Mouse (Mus musculus) hindbrain, embryonic 15.5 days (tissue): ENCODE measurements at regions not wholly inside any gene's neighbourhood (a gene's known extent, or its start where the extent isn't known, plus 50 kb on each side); places are given as distances from the start of the nearest gene placed in this dataset.

Experiments
- ATAC-seq: fragments of 200-750 bp; cut with Nextera tagmentation; 2 replicates; pipeline ENCODE4 v1.8.0; 2017; ENCODE audit warnings: low read depth, moderate number of reproducible peaks, moderate TSS enrichment; ENCODE audit not compliant: low FRiP score
- H3K27ac ChIP-seq: fragments of 300-500 bp; sonication (generic); replicated peaks from 2 replicates; pipeline ENCODE4 v1.5.1; 2015; ENCODE audit warnings: mild to moderate bottlenecking, inconsistent platforms
- H3K27me3 ChIP-seq: fragments of 300-500 bp; sonication (generic); 2 replicates; pipeline ENCODE4 v1.6.1; 2015; ENCODE audit warnings: control low read depth, inconsistent platforms
- H3K36me3 ChIP-seq: fragments of 300-500 bp; sonication (generic); 2 replicates; pipeline ENCODE4 v1.6.1; 2015; ENCODE audit warnings: control low read depth, inconsistent platforms
- H3K4me1 ChIP-seq: fragments of 300-500 bp; sonication (generic); replicated peaks from 2 replicates; pipeline ENCODE4 v1.6.1; 2015; ENCODE audit warnings: control low read depth, inconsistent platforms
- H3K4me2 ChIP-seq: fragments of 300-500 bp; sonication (generic); 2 replicates; pipeline ENCODE4 v1.6.1; 2015; ENCODE audit warnings: moderate library complexity, mild to moderate bottlenecking, inconsistent platforms
- H3K4me3 ChIP-seq: fragments of 300-500 bp; sonication (generic); 2 replicates; pipeline ENCODE4 v1.5.1; 2015; ENCODE audit warnings: mild to moderate bottlenecking, inconsistent platforms
- H3K9ac ChIP-seq: fragments of 300-500 bp; sonication (generic); 2 replicates; pipeline ENCODE4 v1.6.1; 2015; ENCODE audit warnings: inconsistent platforms
- H3K9me3 ChIP-seq: fragments of 300-500 bp; sonication (generic); 2 replicates; pipeline ENCODE4 v1.6.1; 2016; ENCODE audit warnings: control low read depth, inconsistent platforms
- WGBS: fragments of 180-500 bp; shearing (Covaris S2); methylation state at CpG from one replicate; pipeline ENCODE4 v1.1.7; 2015; 5-methylcytosine and 5-hydroxymethylcytosine counted together

DNA sequence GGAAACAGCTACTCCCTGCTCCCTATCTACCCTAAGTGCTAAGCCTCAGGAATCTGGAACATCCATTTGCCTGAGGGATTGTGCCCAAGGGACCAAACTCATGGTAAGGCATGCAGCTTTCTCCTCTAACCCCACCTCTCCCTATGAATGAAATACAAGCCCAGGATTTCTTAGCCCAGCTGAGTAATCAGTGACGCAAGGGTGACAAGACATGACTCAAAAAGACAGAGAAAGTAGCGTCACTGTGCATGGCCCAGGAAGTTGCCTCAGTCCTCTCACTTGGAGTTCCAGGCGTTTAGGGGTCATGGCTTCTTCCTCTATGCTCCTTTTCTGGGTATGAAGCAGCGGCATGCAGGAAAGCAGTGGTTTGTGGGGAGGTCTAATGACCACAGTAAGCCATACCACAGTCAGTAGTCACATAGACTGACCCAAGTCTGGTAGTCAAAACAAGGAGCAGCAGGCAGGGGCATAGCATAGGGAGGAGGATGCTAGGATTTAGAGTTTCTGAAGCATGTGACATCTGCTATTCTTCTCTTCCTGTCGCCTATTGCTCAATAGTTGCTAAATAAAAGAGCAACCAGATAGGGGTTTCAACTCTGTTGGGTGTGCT is 78.7 kb upstream of the Cd93 start:
- H3K4me3 ChIP-seq = no peak overlapping the region
- no peaks in the 10 kb centered on the region for H3K27me3 ChIP-seq
- 74% methylated on average over 5 of the region's 5 CpGs for WGBS
- no peak overlapping the region for H3K4me2 ChIP-seq
- no peak for ATAC-seq
- no peak overlapping the region for H3K27ac ChIP-seq
- no peaks in the 10 kb centered on the region for H3K4me1 ChIP-seq
- H3K9me3 ChIP-seq = no peaks in the 10 kb centered on the region
- no peaks in the 10 kb centered on the region for H3K36me3 ChIP-seq
- no peak overlapping the region for H3K9ac ChIP-seq

DNA sequence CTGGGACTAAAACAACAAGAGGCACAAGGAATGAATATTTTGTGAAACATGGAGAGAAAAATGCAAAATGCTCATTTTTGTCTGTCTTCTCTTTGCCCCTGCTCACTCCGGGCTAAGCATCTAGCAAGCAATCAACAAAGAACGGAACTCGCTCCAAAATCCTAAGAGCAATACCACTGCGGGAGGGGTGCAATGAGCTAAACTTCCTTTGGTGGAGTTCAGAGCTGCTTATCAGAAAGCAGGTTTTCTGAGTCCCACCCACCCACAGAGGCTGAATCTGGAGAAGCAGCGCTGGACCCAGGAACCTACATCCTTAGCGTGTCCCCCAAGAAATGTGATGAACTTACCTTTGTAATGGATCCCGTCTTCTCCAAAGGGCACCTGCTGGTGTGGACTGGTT is 76.9 kb upstream of the Cd93 start:
- WGBS = 88% methylated on average over 7 of the region's 7 CpGs
- Histone ChIP-seq H3K4me1 (no peaks in the 10 kb centered on the region), H3K9ac (no peak overlapping the region), H3K4me3 (no peak overlapping the region), H3K27ac (no peak overlapping the region), H3K9me3 (no peaks in the 10 kb centered on the region), H3K27me3 (no peaks in the 10 kb centered on the region), H3K4me2 (no peak overlapping the region), H3K36me3 (no peaks in the 10 kb centered on the region)
- no peak for ATAC-seq

DNA sequence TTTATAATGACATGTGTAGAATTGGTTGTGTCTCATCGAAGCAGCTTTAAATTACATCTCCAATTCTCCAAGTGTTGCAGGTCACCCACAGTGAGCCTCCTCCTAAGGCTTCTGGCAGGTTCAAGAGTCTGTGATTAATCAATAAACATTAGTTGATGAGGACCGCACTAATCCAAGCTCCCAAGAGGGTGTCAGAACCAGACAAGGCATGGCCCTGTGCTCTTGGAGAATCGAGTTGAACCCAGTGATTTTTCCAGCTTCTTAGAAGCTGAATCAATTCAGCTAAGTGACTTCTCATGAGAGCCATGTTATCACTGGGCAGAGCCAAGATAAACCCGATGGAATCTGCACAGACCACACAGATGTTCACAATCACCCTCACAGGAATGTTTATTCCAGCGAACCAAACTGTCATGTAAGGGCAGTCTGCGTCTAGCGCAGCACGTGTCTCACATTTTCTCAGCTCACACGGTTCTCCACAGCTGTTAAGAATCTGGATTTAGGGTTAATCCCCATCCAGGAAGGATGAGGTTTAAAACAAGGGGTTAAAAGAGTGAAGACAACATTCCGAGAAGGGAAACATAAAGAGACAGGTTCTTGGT is 76.4 kb upstream of the Cd93 start:
- 70% methylated on average over 10 of the region's 10 CpGs for WGBS
- no peak overlapping the region for H3K27ac ChIP-seq

DNA sequence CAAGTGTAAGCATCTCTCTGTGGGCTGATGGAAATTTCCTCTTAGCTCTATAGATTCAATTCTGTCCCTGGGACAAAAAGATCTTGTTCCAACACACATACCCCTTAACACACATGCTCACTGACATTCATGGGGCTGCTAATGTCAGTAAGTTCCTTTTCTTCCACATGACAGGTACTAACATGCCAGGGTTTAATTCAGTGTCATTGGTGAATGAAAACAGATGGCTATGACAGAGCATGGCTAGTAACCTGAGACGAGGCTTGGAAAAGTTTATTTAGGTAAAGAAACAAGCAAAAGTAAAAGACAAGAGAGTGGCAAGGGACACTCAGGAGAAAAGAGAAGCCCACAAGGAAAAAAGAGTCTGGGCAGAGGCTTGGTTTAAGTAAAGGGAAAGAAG is 74.5 kb upstream of the Cd93 start:
- 62% methylated on average over 1 of the region's 1 CpGs for WGBS
- no peaks in the 10 kb centered on the region for H3K9me3 ChIP-seq
- H3K4me3 ChIP-seq = no peak overlapping the region
- H3K36me3 ChIP-seq = no peaks in the 10 kb centered on the region
- no peak overlapping the region for H3K4me2 ChIP-seq
- no peak for ATAC-seq
- H3K9ac ChIP-seq = no peak overlapping the region
- no peak overlapping the region for H3K27ac ChIP-seq
- H3K4me1 ChIP-seq = no peaks in the 10 kb centered on the region
- H3K27me3 ChIP-seq = no peaks in the 10 kb centered on the region

More for the DNA sequence above, 76.4 kb upstream of the Cd93 start:
- Histone ChIP-seq H3K9ac (no peak overlapping the region), H3K36me3 (no peaks in the 10 kb centered on the region), H3K4me1 (no peaks in the 10 kb centered on the region), H3K4me2 (no peak overlapping the region), H3K9me3 (no peaks in the 10 kb centered on the region), H3K4me3 (no peak overlapping the region), H3K27me3 (no peaks in the 10 kb centered on the region)
- no peak for ATAC-seq

DNA sequence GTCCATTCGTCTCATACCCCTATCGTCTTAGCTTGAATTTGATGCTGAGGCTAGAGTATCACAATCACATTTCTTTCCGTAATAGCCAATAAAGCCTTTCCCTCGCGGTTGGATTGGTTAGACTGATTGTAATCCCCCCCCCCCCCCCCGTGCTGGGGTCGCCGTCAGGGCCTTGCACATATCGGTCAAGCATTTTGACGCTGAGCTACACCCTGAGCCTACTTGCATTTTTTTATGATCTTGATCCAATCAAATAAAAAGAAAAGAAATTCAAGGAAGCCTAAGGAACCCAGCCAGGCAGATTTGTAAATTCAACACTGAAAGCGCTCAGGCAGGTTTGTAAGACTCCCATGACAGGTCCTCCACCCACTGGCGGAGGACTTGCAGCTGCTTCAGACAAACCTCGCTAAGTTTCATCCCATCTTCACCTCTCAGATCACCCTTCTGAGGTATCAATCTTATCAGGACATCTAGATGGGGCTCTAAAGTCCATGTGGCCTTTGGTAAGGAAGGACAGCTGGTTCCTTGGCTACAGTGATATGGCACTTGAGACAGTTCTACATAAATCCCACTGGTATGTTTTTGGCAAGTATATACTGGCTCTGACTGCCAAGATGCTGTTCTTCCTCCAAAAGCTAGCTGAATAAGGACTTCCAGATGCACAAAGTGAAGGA is 66.8 kb upstream of the Cd93 start:
- ATAC-seq = no peak
- WGBS = 81% methylated on average over 13 of the region's 13 CpGs
- H3K27ac ChIP-seq = no peak overlapping the region
- no peaks in the 10 kb centered on the region for H3K36me3 ChIP-seq
- no peaks in the 10 kb centered on the region for H3K27me3 ChIP-seq
- H3K4me1 ChIP-seq = no peaks in the 10 kb centered on the region
- no peak overlapping the region for H3K9ac ChIP-seq
- H3K9me3 ChIP-seq = no peaks in the 10 kb centered on the region
- no peak overlapping the region for H3K4me3 ChIP-seq
- H3K4me2 ChIP-seq = no peak overlapping the region

DNA sequence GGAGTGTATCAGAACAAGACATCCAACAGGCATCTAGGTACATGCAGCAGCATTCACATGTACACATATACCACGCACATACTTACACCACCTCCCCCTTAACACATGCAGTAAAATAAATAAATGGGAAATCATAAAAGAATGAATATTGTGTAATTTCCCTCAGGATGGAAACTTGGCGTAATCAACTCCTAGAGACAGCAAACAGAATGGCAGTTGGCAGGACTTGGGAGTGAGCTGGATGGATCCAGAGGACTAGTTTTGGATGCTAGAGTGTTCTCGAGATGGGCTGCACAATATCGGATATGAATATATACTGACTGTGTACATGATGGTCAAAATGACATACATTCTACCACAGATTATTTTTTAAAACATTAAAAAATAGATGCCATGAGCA is 66.0 kb upstream of the Cd93 start:
- Histone ChIP-seq H3K36me3 (no peaks in the 10 kb centered on the region), H3K27ac (no peak overlapping the region), H3K9me3 (no peaks in the 10 kb centered on the region), H3K4me3 (no peak overlapping the region), H3K27me3 (no peaks in the 10 kb centered on the region), H3K9ac (no peak overlapping the region), H3K4me2 (no peak overlapping the region), H3K4me1 (no peaks in the 10 kb centered on the region)
- ATAC-seq = no peak
- WGBS = 96% methylated on average over 4 of the region's 4 CpGs

DNA sequence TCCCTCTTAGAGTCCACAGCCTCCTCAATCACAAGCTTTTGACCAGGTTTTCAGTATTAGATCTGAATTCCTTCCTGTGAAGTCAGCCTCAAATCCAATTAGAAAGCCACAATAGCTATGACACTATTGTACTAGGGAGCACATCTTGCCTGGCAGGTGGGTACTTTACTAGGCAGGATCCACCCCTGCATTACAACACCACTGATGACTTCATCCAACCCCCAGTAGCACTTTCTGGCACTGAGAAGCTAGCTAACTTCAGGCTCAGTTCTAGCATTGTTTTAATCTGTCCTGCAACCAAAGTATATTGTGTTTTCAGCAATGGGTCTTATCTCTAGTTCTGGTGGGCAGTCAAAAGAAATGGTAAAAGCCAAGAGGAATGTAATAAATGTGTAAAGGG is 64.2 kb upstream of the Cd93 start:
- H3K27ac ChIP-seq = no peak overlapping the region
- H3K9me3 ChIP-seq = no peaks in the 10 kb centered on the region
- ATAC-seq = no peak
- H3K36me3 ChIP-seq = no peaks in the 10 kb centered on the region
- H3K4me3 ChIP-seq = no peak overlapping the region
- no peak overlapping the region for H3K9ac ChIP-seq
- H3K27me3 ChIP-seq = no peaks in the 10 kb centered on the region
- no peak overlapping the region for H3K4me2 ChIP-seq
- no peaks in the 10 kb centered on the region for H3K4me1 ChIP-seq

DNA sequence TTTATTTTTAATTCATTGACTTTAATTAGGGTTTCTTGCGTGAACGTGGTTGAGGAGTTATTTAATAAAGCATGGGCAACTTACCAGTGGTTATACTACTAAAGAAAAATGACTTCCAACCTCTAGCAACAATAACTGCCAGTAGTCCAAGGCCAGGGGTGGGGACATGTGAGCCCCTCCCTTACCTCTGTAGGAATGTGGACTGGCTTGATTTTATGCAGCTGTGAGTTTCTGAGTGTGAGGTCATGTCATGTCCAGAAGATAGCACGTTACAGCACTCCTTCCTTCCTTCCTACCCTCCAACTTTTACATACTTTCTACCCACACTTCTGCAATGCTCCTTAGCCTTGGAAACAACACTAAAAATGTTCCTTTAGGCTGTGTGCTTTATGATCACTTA is 63.6 kb upstream of the Cd93 start:
- H3K27me3 ChIP-seq = no peaks in the 10 kb centered on the region
- 80% methylated on average over 3 of the region's 3 CpGs for WGBS
- no peaks in the 10 kb centered on the region for H3K36me3 ChIP-seq
- H3K9me3 ChIP-seq = no peaks in the 10 kb centered on the region
- no peaks in the 10 kb centered on the region for H3K4me1 ChIP-seq
- no peak overlapping the region for H3K4me2 ChIP-seq
- ATAC-seq = no peak
- no peak overlapping the region for H3K9ac ChIP-seq
- H3K4me3 ChIP-seq = no peak overlapping the region
- H3K27ac ChIP-seq = no peak overlapping the region

DNA sequence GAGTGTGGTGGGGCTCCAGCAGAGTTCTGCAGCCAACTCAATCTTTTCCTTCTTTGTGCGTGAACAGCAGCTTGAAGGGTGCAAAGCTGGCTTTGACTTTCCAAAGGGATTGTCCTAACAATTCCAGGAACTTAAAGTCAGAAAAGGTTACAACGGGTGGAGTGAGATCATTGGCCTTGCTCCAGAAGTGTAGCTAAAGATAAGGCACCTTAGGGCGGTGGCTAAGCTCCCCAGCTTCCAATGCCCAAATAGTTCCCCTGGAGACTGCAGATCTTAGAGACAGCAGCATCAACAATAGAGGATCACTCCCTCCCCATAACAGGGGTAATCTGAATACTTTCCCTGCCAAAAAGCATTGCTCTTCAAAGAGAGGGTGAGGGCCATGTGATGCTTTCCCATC is 62.3 kb upstream of the Cd93 start:
- ATAC-seq = no peak
- Histone ChIP-seq H3K9ac (no peak overlapping the region), H3K4me1 (no peaks in the 10 kb centered on the region), H3K36me3 (no peaks in the 10 kb centered on the region), H3K4me3 (no peak overlapping the region), H3K4me2 (no peak overlapping the region), H3K27me3 (no peaks in the 10 kb centered on the region), H3K9me3 (no peaks in the 10 kb centered on the region), H3K27ac (no peak overlapping the region)
- 85% methylated on average over 3 of the region's 3 CpGs for WGBS

DNA sequence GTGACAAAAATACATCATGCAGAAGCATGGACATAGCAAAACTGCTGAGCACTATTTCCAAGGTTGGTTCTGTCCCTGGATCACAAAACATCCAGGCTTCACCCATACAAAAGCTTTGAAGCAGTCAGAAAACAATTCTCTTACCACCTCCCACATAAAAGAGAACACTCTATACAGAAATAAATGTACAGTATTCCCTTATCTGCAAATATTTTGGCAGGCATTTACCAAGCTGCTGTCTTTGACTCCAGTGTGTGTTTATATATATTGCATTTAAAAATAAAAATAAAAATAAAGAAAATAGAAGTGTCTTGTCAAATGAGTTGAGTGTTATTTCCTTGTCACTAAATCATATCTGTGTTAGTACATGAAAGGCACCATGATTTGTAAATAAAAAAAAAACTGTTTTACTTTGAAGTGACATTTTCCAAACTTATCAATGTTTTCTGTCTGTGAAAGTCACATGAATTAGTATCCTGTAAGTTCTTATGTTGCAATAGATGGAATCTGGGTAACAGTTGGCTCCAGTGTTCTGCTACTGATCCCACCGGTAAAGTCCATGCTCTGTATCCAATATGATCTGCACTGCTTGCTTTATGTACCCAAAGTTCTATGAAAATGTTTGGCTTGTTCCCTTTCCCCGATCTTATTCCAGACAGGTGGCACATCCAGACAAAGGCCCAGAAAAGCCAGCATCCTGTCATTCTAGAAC is 59.9 kb upstream of the Cd93 start:
- 94% methylated on average over 2 of the region's 2 CpGs for WGBS

DNA sequence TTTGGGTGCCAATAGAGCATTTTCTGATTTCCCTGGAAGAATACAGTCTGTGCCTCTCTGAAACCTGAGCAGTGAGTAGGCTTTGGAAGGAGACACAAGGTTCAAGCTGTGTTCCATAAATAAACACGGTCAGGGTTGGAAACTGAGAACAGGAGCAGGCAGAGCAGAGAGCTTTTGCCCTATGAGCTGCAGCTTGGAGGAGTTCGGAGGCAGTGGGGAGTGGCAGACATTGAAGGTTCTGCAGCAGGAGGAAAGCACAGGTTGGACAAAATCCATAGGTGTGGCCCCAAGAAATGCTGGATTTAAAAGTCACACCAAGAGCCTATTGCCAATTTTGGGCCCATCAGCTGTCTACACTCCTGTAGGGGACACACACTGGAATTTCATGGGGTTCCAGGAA is 59.0 kb upstream of the Cd93 start:
- H3K4me1 ChIP-seq = no peaks in the 10 kb centered on the region
- no peaks in the 10 kb centered on the region for H3K9me3 ChIP-seq
- H3K4me3 ChIP-seq = no peak overlapping the region
- no peak overlapping the region for H3K27ac ChIP-seq
- no peak overlapping the region for H3K9ac ChIP-seq
- no peak overlapping the region for H3K4me2 ChIP-seq
- 76% methylated on average over 2 of the region's 2 CpGs for WGBS
- H3K27me3 ChIP-seq = no peaks in the 10 kb centered on the region
- no peak for ATAC-seq
- H3K36me3 ChIP-seq = no peaks in the 10 kb centered on the region

More for the DNA sequence above, 59.9 kb upstream of the Cd93 start:
- H3K4me2 ChIP-seq = no peak overlapping the region
- H3K36me3 ChIP-seq = no peaks in the 10 kb centered on the region
- ATAC-seq = no peak
- H3K9ac ChIP-seq = no peak overlapping the region
- no peaks in the 10 kb centered on the region for H3K9me3 ChIP-seq
- no peaks in the 10 kb centered on the region for H3K27me3 ChIP-seq
- no peak overlapping the region for H3K27ac ChIP-seq
- no peak overlapping the region for H3K4me3 ChIP-seq
- H3K4me1 ChIP-seq = no peaks in the 10 kb centered on the region

DNA sequence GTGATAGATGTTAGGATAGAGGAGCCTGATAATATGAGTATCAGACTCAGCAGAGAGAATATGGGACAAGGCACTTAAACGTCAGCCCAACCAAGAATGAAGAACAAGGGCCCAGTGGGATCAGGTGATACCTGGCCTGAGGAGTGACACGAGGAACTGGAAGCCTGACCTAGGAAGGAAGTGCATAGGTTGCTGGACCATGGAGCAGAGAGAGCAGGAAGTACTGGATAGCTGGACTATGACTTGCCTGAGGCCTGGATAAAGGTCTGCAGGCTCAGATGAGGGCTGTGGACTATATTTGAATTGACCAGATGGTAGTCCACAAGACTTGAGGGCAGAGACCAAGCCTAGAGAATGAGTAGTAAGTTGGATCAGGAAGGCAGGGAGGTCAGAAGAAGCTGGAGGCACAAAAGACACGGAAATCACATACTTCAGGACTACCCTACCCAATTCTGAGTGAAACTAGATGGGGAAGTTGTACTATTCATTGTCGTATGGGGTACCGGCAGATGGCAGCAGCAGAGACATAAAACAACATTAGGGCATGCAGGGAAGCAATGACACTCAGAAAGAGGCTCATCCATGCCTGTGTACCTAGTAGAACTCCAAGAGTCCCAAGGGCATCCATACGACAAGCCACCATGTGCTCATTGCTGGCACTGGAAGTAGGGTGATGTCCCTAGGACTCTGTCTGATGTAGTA is 57.0 kb upstream of the Cd93 start:
- no peak for ATAC-seq
- WGBS = 83% methylated on average over 6 of the region's 6 CpGs

More for the DNA sequence above, 57.0 kb upstream of the Cd93 start:
- Histone ChIP-seq H3K36me3 (no peaks in the 10 kb centered on the region), H3K4me1 (no peaks in the 10 kb centered on the region), H3K9me3 (no peaks in the 10 kb centered on the region), H3K27me3 (no peaks in the 10 kb centered on the region), H3K4me2 (no peak overlapping the region), H3K27ac (no peak overlapping the region), H3K9ac (no peak overlapping the region), H3K4me3 (no peak overlapping the region)
